In genomic region chr12:73449069-73449468, GRCm38 (mm10) we compare ENCODE assay signal across 8 mouse cellular contexts.
DNase-seq lines count a peak whose midpoint lies in the region; ATAC-seq and TF ChIP-seq lines count a peak whose summit lies in the region.
"Had no signal": no experiment of that assay in that cellular context is flagged by ENCODE, and none has a peak within 500 bp of the region (broad histone marks: within the 10 kb centered on the region; RNA-seq: fewer than 3 reads in every experiment).

No protein-coding gene starts in this region.

- H3K36me3 ChIP-seq in embryonic facial prominence, embryonic 12.5 days = no peaks in the 10 kb centered on the region

- H3K4me2 ChIP-seq in embryonic facial prominence, embryonic 12.5 days (replicated peaks) = no peak overlapping the region; the same call in 1 of the 2 replicates

- no peak for TF ChIP-seq POLR2A in lung, adult 2 months (IDR thresholded peaks at IDR 0.05; ENCODE audit: borderline replicate concordance, extremely low read depth, low read depth, low read length)

- no peak for TF ChIP-seq CTCF in lung, adult 2 months (IDR thresholded peaks at IDR 0.05; ENCODE audit: insufficient read depth, low read length)

- peaks cover 36% of the 10 kb centered on the region for H3K4me1 ChIP-seq in embryonic facial prominence, embryonic 12.5 days
- no peaks in the 10 kb centered on the region for H3K4me1 ChIP-seq in lung, adult 2 months (ENCODE audit: control insufficient read depth, insufficient read depth, low read length)

- no peak; the same call in 1 of the 2 replicates for ATAC-seq in embryonic facial prominence, embryonic 12.5 days (ENCODE audit: insufficient number of reproducible peaks, insufficient read depth, low FRiP score, low TSS enrichment)

- no peaks in the 10 kb centered on the region for H3K27me3 ChIP-seq in embryonic facial prominence, embryonic 12.5 days

- WGBS in embryonic facial prominence, embryonic 12.5 days = 43% methylated on average over 9 of the region's 9 CpGs
- WGBS in lung, adult 2 months = 24% methylated on average over 9 of the region's 9 CpGs

- DNase-seq in ZHBTc4 (ENCODE audit: low read depth, low spot score) = peak; percentile 76
- peak; percentile 32 for DNase-seq in heart, postnatal 4 days
- peak; percentile 40 for DNase-seq in lung, adult 2 months
- no peak for DNase-seq in B cell, adult 2 months
- no peak for DNase-seq in right cerebral cortex, adult 18-20 months
- no peak for DNase-seq in right cerebral cortex, postnatal 10 days (ENCODE audit: low spot score in 2 of 2)

- H3K9ac ChIP-seq in embryonic facial prominence, embryonic 12.5 days = no peak overlapping the region

- 0 out of 2 replicates have a peak overlapping the region, but pooled peaks have one; percentile 48 for H3K27ac ChIP-seq in embryonic facial prominence, embryonic 12.5 days

- H3K9me3 ChIP-seq in embryonic facial prominence, embryonic 12.5 days = no peaks in the 10 kb centered on the region

- H3K4me3 ChIP-seq in embryonic facial prominence, embryonic 12.5 days = no peak overlapping the region
- no peak overlapping the region for H3K4me3 ChIP-seq in lung, adult 2 months (replicated peaks; ENCODE audit: extremely low read depth, low read depth, low read length)
- H3K4me3 ChIP-seq: erythroblast, embryonic 14.5 days had no signal

Comparison
In these comparisons a context has a peak if more than half of its experiments do, and no peak if none do; other contexts are left out.
1. DNase-seq: peak in ZHBTc4 (single experiment), heart, postnatal 4 days (single experiment) and lung, adult 2 months (single experiment); none in B cell, adult 2 months (0 of 2), right cerebral cortex, adult 18-20 months (single experiment) and right cerebral cortex, postnatal 10 days (0 of 2).